In genomic region chr12:101818608-101819370, GRCm38 (mm10) we compare ENCODE assay signal across 8 mouse cellular contexts. TPM values are rescaled to one million over a fixed set of nuclear protein-coding genes. Genes with fewer than 3 reads are reported as not detected.
DNase-seq lines count a peak whose midpoint lies in the region; ATAC-seq and TF ChIP-seq lines count a peak whose summit lies in the region.

Gene Fbln5, minus strand, starts transcription at chr12:101819055.

- 0 out of 2 replicates have a peak within 1 kb of the TSS, but pooled peaks have one; percentile 19 for H3K27ac ChIP-seq in spleen, adult 2 months (ENCODE audit: insufficient read depth, low read length)
- peak within 1 kb of the TSS; percentile 92 for H3K27ac ChIP-seq in embryonic facial prominence, embryonic 13.5 days
- H3K27ac ChIP-seq in heart, embryonic 12.5 days (ENCODE audit: poor library complexity, severe bottlenecking), result peak within 1 kb of the TSS; percentile 56
- H3K27ac ChIP-seq in kidney, embryonic 14.5 days (ENCODE audit: low read depth, low read length), result peak within 1 kb of the TSS; percentile 71
- peak within 1 kb of the TSS; percentile 87 for H3K27ac ChIP-seq in lung, embryonic 14.5 days (ENCODE audit: low read depth)

- DNase-seq in spleen, adult 2 months (ENCODE audit: low read depth in 1 of 2, low spot score in 2 of 2), result no peak
- DNase-seq in spleen, postnatal 10 days (ENCODE audit: low spot score in 2 of 2), result no peak
- peak; percentile 85 for DNase-seq in lung, embryonic 14.5 days
- peak; percentile 45 for DNase-seq in ovary, adult 18-20 months (ENCODE audit: low spot score)
- peak; percentile 33 for DNase-seq in yolk sac, embryonic 10.5 days (ENCODE audit: low spot score)

- H3K9me3 ChIP-seq in embryonic facial prominence, embryonic 13.5 days, result no peaks in the 10 kb centered on the region
- no peaks in the 10 kb centered on the region for H3K9me3 ChIP-seq in heart, embryonic 12.5 days (replicated peaks)
- H3K9me3 ChIP-seq in kidney, embryonic 14.5 days (ENCODE audit: control insufficient read depth, low read length), result no peaks in the 10 kb centered on the region
- no peaks in the 10 kb centered on the region for H3K9me3 ChIP-seq in lung, embryonic 14.5 days (ENCODE audit: low read depth, low read length)

- H3K27me3 ChIP-seq in spleen, adult 2 months (ENCODE audit: control insufficient read depth, insufficient read depth, low read length), result peaks cover 9% of the 10 kb centered on the region
- H3K27me3 ChIP-seq in embryonic facial prominence, embryonic 13.5 days, result no peaks in the 10 kb centered on the region
- peaks cover 17% of the 10 kb centered on the region; the same call in 1 of the 2 replicates for H3K27me3 ChIP-seq in heart, embryonic 12.5 days (replicated peaks)
- H3K27me3 ChIP-seq in kidney, embryonic 14.5 days (ENCODE audit: control insufficient read depth, insufficient read depth, low read length), result no peaks in the 10 kb centered on the region; the same call in 1 of the 2 replicates
- no peaks in the 10 kb centered on the region for H3K27me3 ChIP-seq in lung, embryonic 14.5 days (ENCODE audit: insufficient read depth, low read length)

- H3K4me2 ChIP-seq in embryonic facial prominence, embryonic 13.5 days, result peak within 1 kb of the TSS; percentile 72
- H3K4me2 ChIP-seq in heart, embryonic 12.5 days, result peak within 1 kb of the TSS; percentile 96
- H3K4me2 ChIP-seq in kidney, embryonic 14.5 days (replicated peaks; ENCODE audit: low read depth, low read length), result peak within 1 kb of the TSS; percentile 89
- peak within 1 kb of the TSS; percentile 93 for H3K4me2 ChIP-seq in lung, embryonic 14.5 days

- TF ChIP-seq CTCF in spleen, adult 2 months (IDR thresholded peaks at IDR 0.05; ENCODE audit: extremely low read depth, insufficient read depth, insufficient read length, insufficient replicate concordance), result no peak
- TF ChIP-seq CTCF in lung, embryonic 14.5 days (IDR thresholded peaks at IDR 0.05; ENCODE audit: low read depth), result no peak

- peaks cover 3% of the 10 kb centered on the region; the same call in 1 of the 2 replicates for H3K4me1 ChIP-seq in spleen, adult 2 months (ENCODE audit: control insufficient read depth, insufficient read depth, insufficient read length)
- peaks cover 30% of the 10 kb centered on the region for H3K4me1 ChIP-seq in embryonic facial prominence, embryonic 13.5 days
- peaks cover 12% of the 10 kb centered on the region for H3K4me1 ChIP-seq in heart, embryonic 12.5 days (replicated peaks)
- H3K4me1 ChIP-seq in kidney, embryonic 14.5 days (ENCODE audit: control insufficient read depth, insufficient read depth, low read length), result 0 out of 2 replicates have a peak, but pooled peaks cover 4% of the 10 kb centered on the region
- 0 out of 2 replicates have a peak, but pooled peaks cover 9% of the 10 kb centered on the region for H3K4me1 ChIP-seq in lung, embryonic 14.5 days (ENCODE audit: insufficient read depth)

- peak within 1 kb of the TSS; percentile 45 for H3K4me3 ChIP-seq in spleen, adult 2 months (ENCODE audit: extremely low read depth, insufficient read depth, insufficient read length)
- H3K4me3 ChIP-seq in embryonic facial prominence, embryonic 13.5 days, result peak within 1 kb of the TSS; percentile 46
- peak within 1 kb of the TSS; percentile 56 for H3K4me3 ChIP-seq in heart, embryonic 12.5 days
- peak within 1 kb of the TSS; percentile 57 for H3K4me3 ChIP-seq in kidney, embryonic 14.5 days (ENCODE audit: low read length)
- H3K4me3 ChIP-seq in lung, embryonic 14.5 days (ENCODE audit: low read depth, low read length), result peak within 1 kb of the TSS; percentile 50

- ATAC-seq in embryonic facial prominence, embryonic 13.5 days (ENCODE audit: insufficient number of reproducible peaks, insufficient read depth, low FRiP score, low TSS enrichment, low read depth), result peak; percentile 90
- ATAC-seq in heart, embryonic 12.5 days (ENCODE audit: insufficient number of reproducible peaks, low FRiP score), result peak; percentile 53; the same call in 1 of the 2 replicates
- ATAC-seq in kidney, embryonic 14.5 days (ENCODE audit: low FRiP score, low TSS enrichment), result peak; percentile 86
- peak; percentile 93 for ATAC-seq in lung, embryonic 14.5 days (ENCODE audit: insufficient read depth)

- 3% methylated on average over 46 of the region's 46 CpGs for WGBS in spleen, adult 2 months
- WGBS in embryonic facial prominence, embryonic 13.5 days, result under 1% methylated on average over 46 of the region's 46 CpGs
- WGBS in heart, embryonic 12.5 days, result 1% methylated on average over 46 of the region's 46 CpGs
- under 1% methylated on average over 46 of the region's 46 CpGs for WGBS in kidney, embryonic 14.5 days
- under 1% methylated on average over 46 of the region's 46 CpGs for WGBS in lung, embryonic 14.5 days

- H3K36me3 ChIP-seq in spleen, adult 2 months (ENCODE audit: control insufficient read depth, insufficient read depth, low read length), result no peaks in the 10 kb centered on the region
- H3K36me3 ChIP-seq in embryonic facial prominence, embryonic 13.5 days, result no peaks in the 10 kb centered on the region
- H3K36me3 ChIP-seq in heart, embryonic 12.5 days, result no peaks in the 10 kb centered on the region
- no peaks in the 10 kb centered on the region for H3K36me3 ChIP-seq in kidney, embryonic 14.5 days (ENCODE audit: control insufficient read depth, insufficient read depth, low read length)
- no peaks in the 10 kb centered on the region for H3K36me3 ChIP-seq in lung, embryonic 14.5 days (ENCODE audit: insufficient read depth)

- peak within 1 kb of the TSS; percentile 61 for H3K9ac ChIP-seq in embryonic facial prominence, embryonic 13.5 days
- peak within 1 kb of the TSS; percentile 62 for H3K9ac ChIP-seq in heart, embryonic 12.5 days
- peak within 1 kb of the TSS; percentile 47 for H3K9ac ChIP-seq in kidney, embryonic 14.5 days (ENCODE audit: low read depth, low read length)
- peak within 1 kb of the TSS; percentile 58 for H3K9ac ChIP-seq in lung, embryonic 14.5 days

- no peak for TF ChIP-seq POLR2A in spleen, adult 2 months (IDR thresholded peaks at IDR 0.05; ENCODE audit: low read depth, low read length)

RNA-seq across cellular contexts. Expression of gene Fbln5, which starts in this region (rescaled TPM):
- 60.5 and 64.2 TPM in 2 replicates for polyA plus RNA-seq in spleen, adult 2 months (2012; rRNA removed)
- polyA plus RNA-seq in embryonic facial prominence, embryonic 13.5 days (2015; fragmentation: Nextera tagmentation; extraction: Ambion mirVana), result 91.8 and 123 TPM in 2 replicates
- 98.0 and 100 TPM in 2 replicates for polyA plus RNA-seq in heart, embryonic 12.5 days (2016; fragmentation: Nextera tagmentation; extraction: Ambion mirVana)
- 36.2 and 51.3 TPM in 2 replicates for polyA plus RNA-seq in kidney, embryonic 14.5 days (2014; fragmentation: Nextera tagmentation; extraction: Ambion mirVana)
- 66.9 and 77.1 TPM in 2 replicates for polyA plus RNA-seq in lung, embryonic 14.5 days (2014; fragmentation: Nextera tagmentation; extraction: Ambion mirVana)

Comparison
In these comparisons a context has a peak if more than half of its experiments do, and no peak if none do; other contexts are left out.
1. DNase-seq: peak in lung, embryonic 14.5 days (single experiment), ovary, adult 18-20 months (single experiment) and yolk sac, embryonic 10.5 days (single experiment); none in spleen, adult 2 months (0 of 2) and spleen, postnatal 10 days (0 of 2).
2. H3K27ac ChIP-seq: peak in every context shown above with its lines; median percentile 92 in embryonic facial prominence, embryonic 13.5 days; 87 in lung, embryonic 14.5 days; 71 in kidney, embryonic 14.5 days; 56 in heart, embryonic 12.5 days; 19 in spleen, adult 2 months.
3. Peak in every context shown above with its lines, with median percentiles within 50 percentile points of each other: H3K4me3 ChIP-seq, ATAC-seq, H3K4me2 ChIP-seq and H3K9ac ChIP-seq.